Mouse (Mus musculus) lung, embryonic 14.5 days (tissue): ENCODE data around the gene Tbc1d30. TPM values are rescaled to one million over a fixed set of nuclear protein-coding genes. Genes with fewer than 3 reads are reported as not detected.

Source experiments
- ATAC-seq: fragments of 200-750 bp; cut with Nextera tagmentation; 2 replicates; pipeline ENCODE4 v1.8.0; 2017; ENCODE audit warnings: mild to moderate bottlenecking, moderate TSS enrichment, moderate library complexity; ENCODE audit not compliant: insufficient read depth
- DNase-seq: peaks from one replicate; pipeline ENCODE4 v3.0.0-alpha.2; 2015
- H3K27ac ChIP-seq: fragments of 300-500 bp; sonication (generic); 2 replicates; pipeline ENCODE4 v1.5.1; 2014; ENCODE audit warnings: low read depth, mild to moderate bottlenecking, moderate library complexity
- H3K27me3 ChIP-seq: fragments of 300-500 bp; sonication (generic); 2 replicates; pipeline ENCODE4 v1.6.1; 2014; ENCODE audit warnings: low read length, control low read depth; ENCODE audit not compliant: insufficient read depth
- H3K36me3 ChIP-seq: fragments of 300-500 bp; sonication (generic); 2 replicates; pipeline ENCODE4 v1.6.1; 2014; ENCODE audit warnings: control low read depth; ENCODE audit not compliant: insufficient read depth
- H3K4me1 ChIP-seq: fragments of 300-500 bp; sonication (generic); 2 replicates; pipeline ENCODE4 v1.6.1; 2014; ENCODE audit warnings: antibody characterized with exemption, control low read depth; ENCODE audit not compliant: insufficient read depth
- H3K4me2 ChIP-seq: fragments of 300-500 bp; sonication (generic); 2 replicates; pipeline ENCODE4 v1.6.1; 2014; ENCODE audit warnings: mild to moderate bottlenecking
- H3K4me3 ChIP-seq: fragments of 300-500 bp; sonication (generic); 2 replicates; pipeline ENCODE4 v1.5.1; 2014; ENCODE audit warnings: low read depth, low read length
- H3K9ac ChIP-seq: fragments of 300-500 bp; sonication (generic); 2 replicates; pipeline ENCODE4 v1.6.1; 2014
- H3K9me3 ChIP-seq: fragments of 300-500 bp; sonication (generic); 2 replicates; pipeline ENCODE4 v1.6.1; 2016; ENCODE audit warnings: low read depth, low read length, control low read depth
- CTCF ChIP-seq: IDR thresholded peaks from 2 replicates; pipeline ENCODE4 v1.5.1; 2016; ENCODE audit warnings: antibody characterized with exemption, low read depth
- whole genome bisulfite sequencing: fragments of 180-500 bp; shearing (Covaris S2); extraction: QIAGEN DNeasy Blood & Tissue Kit; methylation state at CpG from one replicate; pipeline ENCODE4 v1.1.7; 2014; 5-methylcytosine and 5-hydroxymethylcytosine counted together
- polyA plus RNA-seq: library from polyadenylated mRNA; unstranded; fragments of >200 nt; fragmentation: Nextera tagmentation; extraction: Ambion mirVana; gene quantifications from 2 replicates; pipeline ENCODE4 v1.2.1, GENCODE M21; 2014

Tbc1d30 gene
- polyA plus RNA-seq, 1 experiment from 2014 or later: 2.5 TPM

DNA sequence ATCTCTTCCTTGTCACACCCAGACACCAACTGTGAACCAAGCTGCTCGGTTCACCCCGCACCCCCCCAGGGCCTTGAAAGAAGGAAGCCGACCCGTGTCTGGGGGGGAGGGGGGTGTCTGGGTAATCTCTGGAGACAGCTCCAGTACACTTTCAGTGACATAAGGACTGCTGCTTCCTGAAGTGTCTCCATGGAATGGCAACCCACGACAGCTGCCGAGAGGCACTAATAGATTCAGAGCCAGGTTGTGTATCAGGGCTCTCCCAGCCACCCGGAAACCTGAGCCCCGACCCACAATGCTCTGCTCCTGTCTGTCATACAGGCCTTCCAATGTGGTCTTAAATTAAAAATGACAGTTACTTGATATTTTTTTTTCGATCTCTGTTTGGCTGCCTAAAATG is 35.3 kb upstream of the Tbc1d30 start:
- H3K9me3 ChIP-seq: no peaks in the 10 kb centered on the region
- no peak overlapping the region for H3K4me2 ChIP-seq
- peaks cover 16% of the 10 kb centered on the region for H3K4me1 ChIP-seq
- H3K27me3 ChIP-seq: no peaks in the 10 kb centered on the region
- ATAC-seq (peak; percentile 25; the same call in 1 of the 2 replicates), DNase-seq (peak; percentile 47)
- no peak overlapping the region for H3K9ac ChIP-seq
- 20% methylated on average over 9 of the region's 9 CpGs for WGBS
- no peak overlapping the region for H3K4me3 ChIP-seq
- H3K27ac ChIP-seq: peak overlapping the region; percentile 24; the same call in 1 of the 2 replicates
- TF ChIP-seq CTCF: no peak
- peaks cover 72% of the 10 kb centered on the region for H3K36me3 ChIP-seq

- H3K27ac ChIP-seq: peak overlapping the region; percentile 24; the same call in 1 of the 2 replicates
- H3K4me1 ChIP-seq: peaks cover 16% of the 10 kb centered on the region
- no peaks in the 10 kb centered on the region for H3K9me3 ChIP-seq
- WGBS: 78% methylated on average over 6 of the region's 6 CpGs
- no peak for TF ChIP-seq CTCF
- peaks cover 72% of the 10 kb centered on the region for H3K36me3 ChIP-seq
- H3K27me3 ChIP-seq: no peaks in the 10 kb centered on the region
- no peak overlapping the region for H3K4me3 ChIP-seq
- DNase-seq (no peak), ATAC-seq (no peak)
- H3K4me2 ChIP-seq: no peak overlapping the region
- H3K9ac ChIP-seq: no peak overlapping the region
Measured at GRCm38 (mm10) chr10:121385695-121386094, 34.6 kb upstream of the Tbc1d30 start.

GRCm38 (mm10) chr10:121384710-121385109 is 33.6 kb upstream of the Tbc1d30 start:
- ATAC-seq: no peak
- Histone ChIP-seq H3K4me3 (no peak overlapping the region), H3K4me2 (no peak overlapping the region), H3K4me1 (peaks cover 16% of the 10 kb centered on the region), H3K9ac (no peak overlapping the region), H3K27me3 (no peaks in the 10 kb centered on the region), H3K36me3 (peaks cover 64% of the 10 kb centered on the region), H3K27ac (no peak overlapping the region), H3K9me3 (no peaks in the 10 kb centered on the region)
- DNase-seq: no peak
- WGBS: 85% methylated on average over 13 of the region's 13 CpGs
- TF ChIP-seq CTCF: no peak

DNA sequence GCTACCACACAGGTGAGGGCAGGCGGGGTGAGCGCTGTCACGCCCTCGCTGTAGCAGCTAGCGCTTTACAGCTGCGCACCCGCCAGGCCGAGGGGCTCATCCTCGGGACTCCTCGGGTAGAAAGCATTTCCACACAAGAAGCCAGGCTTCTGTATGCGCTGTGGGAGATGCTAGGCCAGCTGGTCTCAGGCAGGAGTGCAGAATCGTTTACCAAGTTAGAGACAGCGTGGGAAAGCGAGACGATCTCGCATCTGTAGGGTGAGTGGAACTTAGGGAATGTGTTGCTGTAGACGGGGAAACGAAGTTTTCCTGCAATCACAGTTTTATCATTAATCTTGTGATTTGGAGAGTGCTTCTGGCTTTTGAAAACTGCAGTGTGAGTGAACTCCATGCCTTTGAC is 30.2 kb upstream of the Tbc1d30 start:
- Histone ChIP-seq H3K9me3 (no peaks in the 10 kb centered on the region), H3K4me1 (peaks cover 7% of the 10 kb centered on the region), H3K36me3 (peaks cover 70% of the 10 kb centered on the region), H3K9ac (no peak overlapping the region), H3K4me3 (no peak overlapping the region), H3K27me3 (no peaks in the 10 kb centered on the region), H3K27ac (no peak overlapping the region), H3K4me2 (no peak overlapping the region)
- no peak for TF ChIP-seq CTCF
- no peak for DNase-seq
- no peak for ATAC-seq
- 77% methylated on average over 18 of the region's 18 CpGs for WGBS

DNA sequence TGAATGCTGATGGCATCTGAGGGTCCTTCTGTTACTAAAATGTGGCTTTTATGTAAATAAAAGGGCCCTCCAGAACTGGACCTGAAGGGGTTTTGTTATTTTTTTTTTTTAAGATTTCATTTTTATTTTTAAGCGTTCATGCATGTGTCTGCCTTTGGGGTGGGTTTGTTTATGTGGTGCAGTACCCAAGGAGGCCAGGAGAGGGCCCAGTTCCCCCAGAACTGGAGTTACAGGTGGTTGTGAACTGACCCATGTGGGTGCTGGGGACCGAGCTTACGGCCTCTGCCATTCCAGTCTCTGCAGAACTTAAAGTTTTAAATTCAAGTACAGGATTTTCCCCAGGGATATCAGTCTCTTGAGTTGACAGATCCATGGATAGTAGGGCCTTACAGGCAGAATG is 28.3 kb upstream of the Tbc1d30 start:
- Histone ChIP-seq H3K27ac (no peak overlapping the region), H3K36me3 (peaks cover 70% of the 10 kb centered on the region), H3K4me1 (no peaks in the 10 kb centered on the region), H3K9ac (no peak overlapping the region), H3K4me2 (no peak overlapping the region), H3K27me3 (no peaks in the 10 kb centered on the region), H3K9me3 (no peaks in the 10 kb centered on the region), H3K4me3 (no peak overlapping the region)
- DNase-seq (no peak), ATAC-seq (no peak)
- peak; percentile 37 for TF ChIP-seq CTCF
- WGBS: 95% methylated on average over 3 of the region's 3 CpGs

GRCm38 (mm10) chr10:121376530-121377271 is 25.6 kb upstream of the Tbc1d30 start:
- ATAC-seq: no peak
- WGBS: 79% methylated on average over 24 of the region's 24 CpGs
- H3K36me3 ChIP-seq: peaks cover 58% of the 10 kb centered on the region

GRCm38 (mm10) chr10:121375649-121376493 is 24.8 kb upstream of the Tbc1d30 start:
- no peak for TF ChIP-seq CTCF
- Histone ChIP-seq H3K36me3 (peaks cover 56% of the 10 kb centered on the region), H3K4me2 (no peak overlapping the region), H3K27ac (no peak overlapping the region), H3K27me3 (no peaks in the 10 kb centered on the region), H3K4me3 (no peak overlapping the region), H3K4me1 (no peaks in the 10 kb centered on the region), H3K9me3 (no peaks in the 10 kb centered on the region), H3K9ac (no peak overlapping the region)
- ATAC-seq: no peak
- DNase-seq: no peak
- 66% methylated on average over 24 of the region's 24 CpGs for WGBS

More at GRCm38 (mm10) chr10:121376530-121377271, 25.6 kb upstream of the Tbc1d30 start:
- H3K27me3 ChIP-seq: no peaks in the 10 kb centered on the region
- no peak overlapping the region for H3K4me2 ChIP-seq
- H3K4me3 ChIP-seq: no peak overlapping the region
- DNase-seq: no peak
- TF ChIP-seq CTCF: no peak
- H3K27ac ChIP-seq: no peak overlapping the region
- no peak overlapping the region for H3K9ac ChIP-seq
- no peaks in the 10 kb centered on the region for H3K4me1 ChIP-seq
- H3K9me3 ChIP-seq: no peaks in the 10 kb centered on the region
